Mouse (Mus musculus): ENCODE measurements around the gene Gm20867. TPM values are rescaled to one million over a fixed set of nuclear protein-coding genes. Genes with fewer than 3 reads are reported as not detected.
"Not testable (repeated sequence)": the region's sequence is repeated elsewhere in the genome, so short reads cannot be mapped to it uniquely, and the experiment has no call there.

Gm20867 gene
- total RNA-seq (2015) (not detected in 2 replicates), total RNA-seq (2017) (not detected in 2 replicates)

GRCm38 (mm10) chrY:77963104-77963503 lies at the start of gene Gm20867:
TSS of gene Gm20867 (minus strand) at chrY:77963204.
- ATAC-seq (ENCODE audit: poor library complexity, severe bottlenecking), result not testable (repeated sequence)

Other genes with a start within 250 kb of the Gm20867 start
- not detected in 2 replicates for gene Gm29564, start 249.8 kb upstream of the Gm20867 start, total RNA-seq (2015)
- gene Gm29564, start 249.8 kb upstream of the Gm20867 start, total RNA-seq (2017), result not detected in 2 replicates

Measured in megakaryocyte, adult 5-6 weeks (primary cell).